Comparison of ENCODE assay signal across 26 mouse cellular contexts in the genomic region with DNA sequence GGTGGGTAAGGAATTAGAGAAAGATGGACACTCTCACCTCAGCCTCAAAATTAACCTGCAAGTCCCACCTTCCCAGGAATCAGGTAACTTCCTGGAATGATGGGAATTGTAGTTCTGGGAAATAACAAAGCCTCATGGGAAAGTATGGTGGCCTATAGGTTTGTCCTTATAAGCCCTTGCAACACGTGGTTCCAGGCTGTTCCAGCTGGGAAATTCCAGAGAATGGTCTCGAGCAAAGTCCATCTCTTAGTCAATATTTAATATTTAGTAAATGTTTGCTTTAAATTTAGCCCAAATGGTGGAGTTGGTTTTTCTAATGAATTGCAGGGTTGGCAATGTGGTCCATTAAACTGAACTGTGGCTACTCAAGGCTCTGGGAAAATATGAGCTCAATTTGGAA.
DNase-seq lines count a peak whose midpoint lies in the region; ATAC-seq and TF ChIP-seq lines count a peak whose summit lies in the region.
"Had no signal": no experiment of that assay in that cellular context is flagged by ENCODE, and none has a peak within 500 bp of the region (broad histone marks: within the 10 kb centered on the region; RNA-seq: fewer than 3 reads in every experiment).

No protein-coding gene starts in this region.

- H3K4me2 ChIP-seq in liver, embryonic 14.5 days (ENCODE audit: low read depth), result no peak overlapping the region
- no peak overlapping the region for H3K4me2 ChIP-seq in liver, embryonic 12.5 days
- H3K4me2 ChIP-seq in stomach, embryonic 16.5 days (ENCODE audit: low read depth, low read length), result no peak overlapping the region
- H3K4me2 ChIP-seq in forebrain, embryonic 15.5 days (replicated peaks), result no peak overlapping the region
- H3K4me2 ChIP-seq: heart, embryonic 11.5 days; hindbrain, embryonic 15.5 days; lung, embryonic 14.5 days had no signal

- H3K4me3 ChIP-seq in liver, embryonic 14.5 days (ENCODE audit: insufficient read depth in 1 of 2, low read depth in 2 of 2, low read length in 2 of 2), result no peak overlapping the region
- no peak overlapping the region for H3K4me3 ChIP-seq in liver, embryonic 12.5 days
- no peak overlapping the region for H3K4me3 ChIP-seq in stomach, embryonic 16.5 days (replicated peaks; ENCODE audit: low read length)
- no peak overlapping the region for H3K4me3 ChIP-seq in forebrain, embryonic 15.5 days
- H3K4me3 ChIP-seq: forebrain, embryonic 10.5 days; hindbrain, embryonic 15.5 days; left cerebral cortex, adult 2 months; megakaryocyte, embryonic 14.5 days had no signal

- peak in 2 of 3 experiments; percentile 5 to 6 for DNase-seq in liver, embryonic 14.5 days (ENCODE audit: low read depth in 3 of 3, low spot score in 3 of 3)
- DNase-seq in kidney, adult 8-10 months, result peak; percentile 71 to 86
- DNase-seq in kidney, postnatal 25 days, result peak; percentile 61 to 75
- DNase-seq in thymus, adult 18-20 months, result no peak
- DNase-seq: adrenal gland, postnatal 36 days; B cell, adult 2 months; cerebellum, adult 11 months; cerebellum, postnatal 10 days; gastrocnemius, postnatal 10 days; heart, adult 11 months; lung, embryonic 14.5 days; lung, postnatal 36 days; midbrain, embryonic 14.5 days; right cerebral cortex, postnatal 14 days; spleen, adult 18-20 months had no signal

- H3K36me3 ChIP-seq in liver, embryonic 14.5 days (replicated peaks; ENCODE audit: control insufficient read depth, insufficient read depth, low read depth), result no peaks in the 10 kb centered on the region
- H3K36me3 ChIP-seq in liver, embryonic 12.5 days, result no peaks in the 10 kb centered on the region
- no peaks in the 10 kb centered on the region for H3K36me3 ChIP-seq in stomach, embryonic 16.5 days (ENCODE audit: control insufficient read depth, insufficient read depth, low read length)
- H3K36me3 ChIP-seq in forebrain, embryonic 15.5 days, result no peaks in the 10 kb centered on the region
- H3K36me3 ChIP-seq: forebrain, embryonic 10.5 days; G1E; hindbrain, embryonic 15.5 days had no signal

- peaks cover 0 to 5% of the 10 kb centered on the region in 2 experiments; a peak in 2 of 4 replicates for H3K4me1 ChIP-seq in liver, embryonic 14.5 days (replicated peaks; ENCODE audit: control insufficient read depth in 2 of 2, insufficient read depth in 2 of 2, low read length in 1 of 2)
- peaks cover 6% of the 10 kb centered on the region; the same call in 1 of the 2 replicates for H3K4me1 ChIP-seq in liver, embryonic 12.5 days
- peaks cover 5% of the 10 kb centered on the region; the same call in 1 of the 2 replicates for H3K4me1 ChIP-seq in stomach, embryonic 16.5 days (ENCODE audit: control insufficient read depth, insufficient read depth, low read length)
- no peaks in the 10 kb centered on the region for H3K4me1 ChIP-seq in forebrain, embryonic 15.5 days
- H3K4me1 ChIP-seq: megakaryocyte, embryonic 14.5 days had no signal

- 27% methylated on average over 2 of the region's 2 CpGs for WGBS in liver, embryonic 14.5 days (ENCODE audit: insufficient replicate concordance)
- WGBS in liver, embryonic 12.5 days (ENCODE audit: insufficient replicate concordance), result 36% methylated on average over 2 of the region's 2 CpGs
- 35% methylated on average over 2 of the region's 2 CpGs for WGBS in stomach, embryonic 16.5 days
- 71% methylated on average over 2 of the region's 2 CpGs for WGBS in forebrain, embryonic 15.5 days

- no peak overlapping the region for H3K27ac ChIP-seq in liver, embryonic 14.5 days
- H3K27ac ChIP-seq in liver, embryonic 12.5 days, result no peak overlapping the region
- H3K27ac ChIP-seq in stomach, embryonic 16.5 days (ENCODE audit: low read length), result no peak overlapping the region
- no peak overlapping the region for H3K27ac ChIP-seq in forebrain, embryonic 15.5 days (replicated peaks)
- H3K27ac ChIP-seq: forebrain, embryonic 10.5 days; hindbrain, embryonic 15.5 days; left cerebral cortex, adult 2 months had no signal

- no peak for ATAC-seq in liver, embryonic 14.5 days (ENCODE audit: insufficient read depth)
- no peak for ATAC-seq in liver, embryonic 12.5 days
- peak; percentile 80; the same call in 1 of the 2 replicates for ATAC-seq in stomach, embryonic 16.5 days (ENCODE audit: insufficient read depth, low FRiP score)
- ATAC-seq in cerebellum, adult (ENCODE audit: insufficient number of reproducible peaks, low FRiP score, low TSS enrichment), result no peak
- no peak for ATAC-seq in forebrain, embryonic 15.5 days (replicated peaks)
- ATAC-seq: Patski had no signal

- TF ChIP-seq CTCF in liver, embryonic 14.5 days (IDR thresholded peaks at IDR 0.05; ENCODE audit: low read depth), result no peak

- no peaks in the 10 kb centered on the region for H3K9me3 ChIP-seq in liver, embryonic 14.5 days (ENCODE audit: control insufficient read depth, low read length)
- H3K9me3 ChIP-seq in liver, embryonic 12.5 days (replicated peaks), result no peaks in the 10 kb centered on the region
- H3K9me3 ChIP-seq in stomach, embryonic 16.5 days (replicated peaks; ENCODE audit: control insufficient read depth, low read length), result no peaks in the 10 kb centered on the region
- H3K9me3 ChIP-seq in forebrain, embryonic 15.5 days, result no peaks in the 10 kb centered on the region
- H3K9me3 ChIP-seq: forebrain, embryonic 10.5 days; hindbrain, embryonic 15.5 days; megakaryocyte, embryonic 14.5 days had no signal

- H3K9ac ChIP-seq in liver, embryonic 14.5 days (replicated peaks), result no peak overlapping the region
- no peak overlapping the region for H3K9ac ChIP-seq in liver, embryonic 12.5 days
- no peak overlapping the region for H3K9ac ChIP-seq in stomach, embryonic 16.5 days (ENCODE audit: low read length)
- H3K9ac ChIP-seq in forebrain, embryonic 15.5 days (replicated peaks), result no peak overlapping the region
- H3K9ac ChIP-seq: hindbrain, embryonic 15.5 days; lung, embryonic 14.5 days had no signal

- H3K27me3 ChIP-seq in liver, embryonic 14.5 days (ENCODE audit: control insufficient read depth, insufficient read depth, low read length), result no peaks in the 10 kb centered on the region
- H3K27me3 ChIP-seq in liver, embryonic 12.5 days (replicated peaks), result peaks cover 3% of the 10 kb centered on the region
- no peaks in the 10 kb centered on the region; the same call in 1 of the 2 replicates for H3K27me3 ChIP-seq in stomach, embryonic 16.5 days (ENCODE audit: control insufficient read depth, insufficient read depth, low read length)
- H3K27me3 ChIP-seq in forebrain, embryonic 15.5 days, result no peaks in the 10 kb centered on the region

- no peak for TF ChIP-seq EP300 in liver, embryonic 14.5 days (IDR thresholded peaks at IDR 0.05; ENCODE audit: low read depth)

Comparison
In these comparisons a context has a peak if more than half of its experiments do, and no peak if none do; other contexts are left out.
1. DNase-seq: peak in liver, embryonic 14.5 days (2 of 3), kidney, adult 8-10 months (2 of 2) and kidney, postnatal 25 days (2 of 2); none in thymus, adult 18-20 months (0 of 2).